Mouse (Mus musculus) C2C12 (cell line): ENCODE measurements around the gene Bpi.

ENCODE experiments used
- CTCF ChIP-seq: IDR thresholded peaks from one replicate; pipeline ENCODE4 v1.5.1; 2011; ENCODE audit not compliant: control insufficient read depth, insufficient read depth, insufficient read length
- MAX ChIP-seq: IDR thresholded peaks from one replicate; pipeline ENCODE4 v1.6.1; 2011; ENCODE audit warnings: mild to moderate bottlenecking, control low read depth
- MYOD1 ChIP-seq: IDR thresholded peaks from one replicate; pipeline ENCODE4 v1.6.1; 2011; ENCODE audit warnings: low read depth; ENCODE audit not compliant: control insufficient read depth, insufficient read length
- MYOG ChIP-seq: IDR thresholded peaks from one replicate; pipeline ENCODE4 v1.6.1; 2011; ENCODE audit not compliant: control insufficient read depth, insufficient read length; ENCODE audit errors: extremely low read depth
- USF1 ChIP-seq: IDR thresholded peaks from one replicate; pipeline ENCODE4 v1.6.1; 2011; ENCODE audit warnings: low read depth, mild to moderate bottlenecking, control low read depth, moderate library complexity

- TF ChIP-seq CTCF (no peak), USF1 (no peak), MYOD1 (no peak), MAX (no peak), MYOG (no peak)
Measured at GRCm38 (mm10) chr2:158223497-158223896, 34.4 kb upstream of the Bpi start.
